Comparison of ENCODE assay signal across 8 mouse cellular contexts in genomic region chr19:28963513-28963841, GRCm38 (mm10). TPM values are rescaled to one million over a fixed set of nuclear protein-coding genes. Genes with fewer than 3 reads are reported as not detected.
DNase-seq lines count a peak whose midpoint lies in the region; ATAC-seq and TF ChIP-seq lines count a peak whose summit lies in the region.

No protein-coding gene starts in this region.

- DNase-seq in heart, adult 18-20 months: no peak
- DNase-seq in ES-E14 (ENCODE audit: low read depth, low spot score) (no peak), adipocyte (ENCODE audit: low spot score) (no peak)
- DNase-seq in frontal cortex, adult 2 months (ENCODE audit: extremely low spot score in 1 of 2, low spot score in 1 of 2): no peak
- no peak for DNase-seq in embryo, embryonic 10.5 days (ENCODE audit: low spot score)

- no peaks in the 10 kb centered on the region for H3K36me3 ChIP-seq in heart, embryonic 14.5 days (ENCODE audit: control insufficient read depth, insufficient read depth, low read length)
- H3K36me3 ChIP-seq in ES-E14 (ENCODE audit: control insufficient read depth, insufficient read depth, low read length, poor library complexity, severe bottlenecking): no peaks in the 10 kb centered on the region
- H3K36me3 ChIP-seq in forebrain, embryonic 16.5 days (ENCODE audit: control insufficient read depth, insufficient read depth): no peaks in the 10 kb centered on the region
- H3K36me3 ChIP-seq in liver, embryonic 16.5 days (ENCODE audit: control insufficient read depth, insufficient read depth): no peaks in the 10 kb centered on the region

- H3K9ac ChIP-seq in heart, embryonic 14.5 days (ENCODE audit: low read length): peak overlapping the region; percentile 92
- no peak overlapping the region for H3K9ac ChIP-seq in ES-E14 (ENCODE audit: insufficient read depth, low read depth, low read length, poor library complexity, severe bottlenecking)
- H3K9ac ChIP-seq in forebrain, embryonic 16.5 days (replicated peaks; ENCODE audit: low read depth, low read length): peak overlapping the region; percentile 90
- no peak overlapping the region; the same call in 1 of the 2 replicates for H3K9ac ChIP-seq in liver, embryonic 16.5 days (ENCODE audit: low read depth, low read length)

- in situ Hi-C loops in ES-E14 (cut with MboI; ENCODE audit: low sequenced_read_pairs in 2 of 2, unreplicated experiment in 2 of 2): no loop called here

- no peaks in the 10 kb centered on the region for H3K27me3 ChIP-seq in heart, embryonic 14.5 days (ENCODE audit: control insufficient read depth, insufficient read depth, low read length)
- no peaks in the 10 kb centered on the region for H3K27me3 ChIP-seq in forebrain, embryonic 16.5 days (replicated peaks; ENCODE audit: control insufficient read depth, insufficient read depth, low read length)
- peaks cover 11% of the 10 kb centered on the region; the same call in 1 of the 2 replicates for H3K27me3 ChIP-seq in liver, embryonic 16.5 days (ENCODE audit: control insufficient read depth, insufficient read depth, low read depth, low read length)

- no peak for ATAC-seq in heart, embryonic 14.5 days (ENCODE audit: insufficient number of reproducible peaks, insufficient read depth, low FRiP score, low read depth)
- no peak for ATAC-seq in forebrain, embryonic 16.5 days
- no peak for ATAC-seq in liver, embryonic 16.5 days (ENCODE audit: low read depth)

- peak overlapping the region; percentile 88 to 89 for H3K4me3 ChIP-seq in heart, embryonic 14.5 days (ENCODE audit: control insufficient read depth in 1 of 2, insufficient read depth in 1 of 2, low read depth in 1 of 2, low read length in 2 of 2)
- H3K4me3 ChIP-seq in ES-E14 (ENCODE audit: insufficient read depth in 1 of 2, low read depth in 1 of 2, low read length in 2 of 2, poor library complexity in 1 of 2, severe bottlenecking in 1 of 2): peak overlapping the region; percentile 94 to 96
- H3K4me3 ChIP-seq in forebrain, embryonic 16.5 days (replicated peaks; ENCODE audit: low read length): peak overlapping the region; percentile 94
- peak overlapping the region; percentile 78 for H3K4me3 ChIP-seq in liver, embryonic 16.5 days (ENCODE audit: low read depth, low read length)

- H3K4me1 ChIP-seq in heart, embryonic 14.5 days (ENCODE audit: control insufficient read depth in 2 of 2, insufficient read depth in 2 of 2, low read length in 2 of 2): peaks cover 6 to 31% of the 10 kb centered on the region in 2 experiments
- peaks cover 0 to 4% of the 10 kb centered on the region in 2 experiments; a peak in 2 of 4 replicates for H3K4me1 ChIP-seq in ES-E14 (ENCODE audit: control insufficient read depth in 2 of 2, insufficient read depth in 2 of 2, low read length in 2 of 2, poor library complexity in 1 of 2)
- H3K4me1 ChIP-seq in forebrain, embryonic 16.5 days (replicated peaks; ENCODE audit: control insufficient read depth, insufficient read depth, low read length): peaks cover 23% of the 10 kb centered on the region
- H3K4me1 ChIP-seq in liver, embryonic 16.5 days (ENCODE audit: control insufficient read depth, low read depth, low read length): peaks cover 8% of the 10 kb centered on the region

- H3K27ac ChIP-seq in heart, embryonic 14.5 days (replicated peaks in 1 of 2; ENCODE audit: control insufficient read depth in 1 of 2, insufficient read depth in 1 of 2, low read depth in 2 of 2, low read length in 2 of 2): peak overlapping the region; percentile 88 to 91
- H3K27ac ChIP-seq in ES-E14 (ENCODE audit: insufficient read depth, low read depth, low read length, poor library complexity, severe bottlenecking): no peak overlapping the region
- peak overlapping the region; percentile 89 for H3K27ac ChIP-seq in forebrain, embryonic 16.5 days (ENCODE audit: low read length)
- no peak overlapping the region for H3K27ac ChIP-seq in liver, embryonic 16.5 days (ENCODE audit: low read length)

- peak overlapping the region; percentile 87 for H3K4me2 ChIP-seq in heart, embryonic 14.5 days (ENCODE audit: low read length)
- peak overlapping the region; percentile 88 for H3K4me2 ChIP-seq in forebrain, embryonic 16.5 days (ENCODE audit: low read length)
- peak overlapping the region; percentile 86 for H3K4me2 ChIP-seq in liver, embryonic 16.5 days (ENCODE audit: low read depth, low read length)

- H3K9me3 ChIP-seq in heart, embryonic 14.5 days (ENCODE audit: control insufficient read depth, low read length): no peaks in the 10 kb centered on the region
- no peaks in the 10 kb centered on the region for H3K9me3 ChIP-seq in ES-E14 (ENCODE audit: control insufficient read depth, insufficient read depth, low read depth, low read length)
- H3K9me3 ChIP-seq in forebrain, embryonic 16.5 days (ENCODE audit: control insufficient read depth, low read length): no peaks in the 10 kb centered on the region
- no peaks in the 10 kb centered on the region for H3K9me3 ChIP-seq in liver, embryonic 16.5 days (replicated peaks; ENCODE audit: control insufficient read depth, low read length)

- 5% methylated on average over 4 of the region's 4 CpGs for WGBS in heart, embryonic 14.5 days
- 1% methylated on average over 4 of the region's 4 CpGs for WGBS in forebrain, embryonic 16.5 days
- 10% methylated on average over 4 of the region's 4 CpGs for WGBS in liver, embryonic 16.5 days (ENCODE audit: insufficient replicate concordance)

TF ChIP-seq in ES-E14, 5 proteins besides CTCF, POLR2A, EP300 and RAD21:
- no peak for TF ChIP-seq ZC3H11A (IDR thresholded peaks at IDR 0.05; ENCODE audit: borderline replicate concordance, low read depth, low read length)
- peak; percentile 86 for TF ChIP-seq ZNF384 (IDR thresholded peaks at IDR 0.05; ENCODE audit: low read depth, low read length)
- no peak for TF ChIP-seq MAFK (IDR thresholded peaks at IDR 0.05; ENCODE audit: insufficient read depth, low read depth, low read length)

RNA-seq across cellular contexts. Expression of gene Plpp6, which starts 0.3 kb away (rescaled TPM):
- 11.6 and 11.7 TPM in 2 replicates for polyA plus RNA-seq in heart, embryonic 14.5 days (2014; fragmentation: Nextera tagmentation; extraction: Ambion mirVana)
- total RNA-seq in heart, adult 18-20 months (2021): 1 to 10 TPM; 8.7 to 9.3 TPM
- 2.0 and 3.0 TPM in 2 replicates for total RNA-seq in ES-E14 (2012; rRNA removed)
- 8.6 and 8.9 TPM in 2 replicates for polyA plus RNA-seq in forebrain, embryonic 16.5 days (2015; fragmentation: Nextera tagmentation; extraction: Ambion mirVana)
- 2.3 and 2.6 TPM in 2 replicates for polyA plus RNA-seq in liver, embryonic 16.5 days (2015; fragmentation: Nextera tagmentation; extraction: Ambion mirVana)
- polyA plus RNA-seq in frontal cortex, adult 2 months (2012; rRNA removed): 25.7 and 26.6 TPM in 2 replicates

RNA-seq across cellular contexts. Expression of gene 4430402I18Rik, which starts 4.1 kb away (rescaled TPM):
- polyA plus RNA-seq in heart, embryonic 14.5 days (2014; fragmentation: Nextera tagmentation; extraction: Ambion mirVana): 8.2 and 10.5 TPM in 2 replicates
- 10 to 100 TPM; 27.8 to 33.8 TPM for total RNA-seq in heart, adult 18-20 months (2021)
- total RNA-seq in ES-E14 (2012; rRNA removed): 0.31 and 0.69 TPM in 2 replicates
- 2.5 and 3.4 TPM in 2 replicates for polyA plus RNA-seq in forebrain, embryonic 16.5 days (2015; fragmentation: Nextera tagmentation; extraction: Ambion mirVana)
- polyA plus RNA-seq in liver, embryonic 16.5 days (2015; fragmentation: Nextera tagmentation; extraction: Ambion mirVana): 1.5 and 2.9 TPM in 2 replicates
- polyA plus RNA-seq in frontal cortex, adult 2 months (2012; rRNA removed): 7.1 and 9.3 TPM in 2 replicates

RNA-seq across cellular contexts. Expression of gene Cdc37l1, which starts 26.7 kb away (rescaled TPM):
- 50.0 and 53.6 TPM in 2 replicates for polyA plus RNA-seq in heart, embryonic 14.5 days (2014; fragmentation: Nextera tagmentation; extraction: Ambion mirVana)
- 10 to 100 TPM; 63.2 to 82.7 TPM for total RNA-seq in heart, adult 18-20 months (2021)
- total RNA-seq in ES-E14 (2012; rRNA removed): 46.8 and 52.7 TPM in 2 replicates
- 56.6 and 57.6 TPM in 2 replicates for polyA plus RNA-seq in forebrain, embryonic 16.5 days (2015; fragmentation: Nextera tagmentation; extraction: Ambion mirVana)
- polyA plus RNA-seq in liver, embryonic 16.5 days (2015; fragmentation: Nextera tagmentation; extraction: Ambion mirVana): 9.9 and 10.2 TPM in 2 replicates
- polyA plus RNA-seq in frontal cortex, adult 2 months (2012; rRNA removed): 62.3 and 65.0 TPM in 2 replicates

Comparison
In these comparisons a context has a peak if more than half of its experiments do, and no peak if none do; other contexts are left out.
1. H3K27ac ChIP-seq: peak in heart, embryonic 14.5 days (2 of 2) and forebrain, embryonic 16.5 days (single experiment); none in ES-E14 (single experiment) and liver, embryonic 16.5 days (single experiment).
2. H3K9ac ChIP-seq: peak in heart, embryonic 14.5 days (single experiment) and forebrain, embryonic 16.5 days (single experiment); none in ES-E14 (single experiment) and liver, embryonic 16.5 days (single experiment).
3. Peak in every context shown above with its lines, with median percentiles within 50 percentile points of each other: H3K4me2 ChIP-seq and H3K4me3 ChIP-seq.